7 mouse cellular contexts compared by ENCODE assay signal in genomic region chr16:32814539-32814938, GRCm38 (mm10). TPM values are rescaled to one million over a fixed set of nuclear protein-coding genes. Genes with fewer than 3 reads are reported as not detected.
DNase-seq lines count a peak whose midpoint lies in the region; ATAC-seq and TF ChIP-seq lines count a peak whose summit lies in the region.

No protein-coding gene starts in this region.

- 35% methylated on average over 14 of the region's 14 CpGs for WGBS in embryonic facial prominence, embryonic 11.5 days
- WGBS in heart, embryonic 13.5 days = 15% methylated on average over 14 of the region's 14 CpGs
- 16% methylated on average over 14 of the region's 14 CpGs for WGBS in kidney, embryonic 16.5 days

- TF ChIP-seq CTCF in E14TG2a.4 (conservative IDR thresholded peaks at IDR 0.05; ENCODE audit: low read length) = no peak

- H3K9me3 ChIP-seq in E14TG2a.4 (ENCODE audit: low read length) = no peaks in the 10 kb centered on the region
- no peaks in the 10 kb centered on the region for H3K9me3 ChIP-seq in embryonic facial prominence, embryonic 11.5 days (replicated peaks; ENCODE audit: control insufficient read depth, low read length)
- no peaks in the 10 kb centered on the region for H3K9me3 ChIP-seq in heart, embryonic 13.5 days
- H3K9me3 ChIP-seq in kidney, embryonic 16.5 days (ENCODE audit: low read length) = no peaks in the 10 kb centered on the region

- no peaks in the 10 kb centered on the region for H3K36me3 ChIP-seq in E14TG2a.4 (ENCODE audit: insufficient read depth, low read length)
- no peaks in the 10 kb centered on the region for H3K36me3 ChIP-seq in embryonic facial prominence, embryonic 11.5 days (replicated peaks; ENCODE audit: control insufficient read depth, insufficient read depth, low read depth, low read length)
- H3K36me3 ChIP-seq in heart, embryonic 13.5 days = no peaks in the 10 kb centered on the region
- no peaks in the 10 kb centered on the region for H3K36me3 ChIP-seq in kidney, embryonic 16.5 days (ENCODE audit: insufficient read depth, low read length)

- DNase-seq in Muller cell, postnatal 12 days (ENCODE audit: inconsistent ontology term) = peak; percentile 36
- DNase-seq in embryonic facial prominence, embryonic 11.5 days (ENCODE audit: low spot score) = peak; percentile 31
- peak; percentile 56 for DNase-seq in lung, postnatal 14 days
- peak; percentile 72 for DNase-seq in skeletal muscle tissue, adult 2 months (ENCODE audit: low read depth, low spot score)

- H3K27ac ChIP-seq in embryonic facial prominence, embryonic 11.5 days (replicated peaks; ENCODE audit: low read depth, low read length) = no peak overlapping the region
- peak overlapping the region; percentile 82 for H3K27ac ChIP-seq in heart, embryonic 13.5 days (replicated peaks)
- H3K27ac ChIP-seq in kidney, embryonic 16.5 days (ENCODE audit: low read length) = peak overlapping the region; percentile 51

- H3K4me2 ChIP-seq in embryonic facial prominence, embryonic 11.5 days (ENCODE audit: low read depth, low read length) = peak overlapping the region; percentile 40
- H3K4me2 ChIP-seq in heart, embryonic 13.5 days = peak overlapping the region; percentile 74
- H3K4me2 ChIP-seq in kidney, embryonic 16.5 days (replicated peaks; ENCODE audit: low read depth, low read length) = peak overlapping the region; percentile 73

- peak overlapping the region; percentile 69 for H3K4me3 ChIP-seq in E14TG2a.4 (replicated peaks; ENCODE audit: low read length)
- peak overlapping the region; percentile 15; the same call in 1 of the 2 replicates for H3K4me3 ChIP-seq in embryonic facial prominence, embryonic 11.5 days (ENCODE audit: low read depth, low read length)
- peak overlapping the region; percentile 47 for H3K4me3 ChIP-seq in heart, embryonic 13.5 days
- peak overlapping the region; percentile 40 for H3K4me3 ChIP-seq in kidney, embryonic 16.5 days (ENCODE audit: low read length)

- H3K9ac ChIP-seq in embryonic facial prominence, embryonic 11.5 days (replicated peaks; ENCODE audit: low read length) = peak overlapping the region; percentile 28
- peak overlapping the region; percentile 77 for H3K9ac ChIP-seq in heart, embryonic 13.5 days
- peak overlapping the region; percentile 54 for H3K9ac ChIP-seq in kidney, embryonic 16.5 days (replicated peaks; ENCODE audit: low read length)

- no peak for ATAC-seq in embryonic facial prominence, embryonic 11.5 days (replicated peaks; ENCODE audit: insufficient number of reproducible peaks, low FRiP score, low TSS enrichment, low read depth)
- ATAC-seq in heart, embryonic 13.5 days (ENCODE audit: extremely low read depth, insufficient number of reproducible peaks, low FRiP score, low TSS enrichment) = no peak
- peak; percentile 56; the same call in 1 of the 2 replicates for ATAC-seq in kidney, embryonic 16.5 days (ENCODE audit: low FRiP score, low TSS enrichment)

- H3K27me3 ChIP-seq in E14TG2a.4 (ENCODE audit: insufficient read depth, low read length) = peaks cover 4% of the 10 kb centered on the region; the same call in 1 of the 2 replicates
- H3K27me3 ChIP-seq in embryonic facial prominence, embryonic 11.5 days (ENCODE audit: control insufficient read depth, insufficient read depth, low read length) = no peaks in the 10 kb centered on the region
- H3K27me3 ChIP-seq in heart, embryonic 13.5 days (replicated peaks) = no peaks in the 10 kb centered on the region
- no peaks in the 10 kb centered on the region for H3K27me3 ChIP-seq in kidney, embryonic 16.5 days (ENCODE audit: insufficient read depth, low read length)

- peaks cover 48% of the 10 kb centered on the region for H3K4me1 ChIP-seq in E14TG2a.4 (replicated peaks; ENCODE audit: low read depth, low read length)
- H3K4me1 ChIP-seq in embryonic facial prominence, embryonic 11.5 days (ENCODE audit: control insufficient read depth, insufficient read depth, low read length) = peaks cover 3% of the 10 kb centered on the region
- H3K4me1 ChIP-seq in heart, embryonic 13.5 days = peaks cover 27% of the 10 kb centered on the region
- H3K4me1 ChIP-seq in kidney, embryonic 16.5 days (ENCODE audit: insufficient read depth, low read length) = peaks cover 17% of the 10 kb centered on the region

RNA-seq across cellular contexts. Expression of gene Smbd1, which starts 4.3 kb away (rescaled TPM):
- polyA plus RNA-seq in embryonic facial prominence, embryonic 11.5 days (2014; fragmentation: Nextera tagmentation; extraction: Ambion mirVana) = not detected in 2 replicates
- polyA plus RNA-seq in heart, embryonic 13.5 days (2015; fragmentation: Nextera tagmentation; extraction: Ambion mirVana) = not detected in 2 replicates
- not detected in 2 replicates for polyA plus RNA-seq in kidney, embryonic 16.5 days (2015; fragmentation: Nextera tagmentation; extraction: Ambion mirVana)

RNA-seq across cellular contexts. Expression of gene Muc20, which starts 17.3 kb away (rescaled TPM):
- not detected in 2 replicates for polyA plus RNA-seq in embryonic facial prominence, embryonic 11.5 days (2014; fragmentation: Nextera tagmentation; extraction: Ambion mirVana)
- polyA plus RNA-seq in heart, embryonic 13.5 days (2015; fragmentation: Nextera tagmentation; extraction: Ambion mirVana) = 0.06 and 0.20 TPM in 2 replicates
- polyA plus RNA-seq in kidney, embryonic 16.5 days (2015; fragmentation: Nextera tagmentation; extraction: Ambion mirVana) = 6.2 and 8.0 TPM in 2 replicates

Comparison
In these comparisons a context has a peak if more than half of its experiments do, and no peak if none do; other contexts are left out.
1. H3K4me3 ChIP-seq: peak in every context shown above with its lines; median percentile 69 in E14TG2a.4; 47 in heart, embryonic 13.5 days; 40 in kidney, embryonic 16.5 days; 15 in embryonic facial prominence, embryonic 11.5 days.